Mouse (Mus musculus) intestine, postnatal 0 days (tissue): ENCODE results near the gene Bmp2k. TPM values are rescaled to one million over a fixed set of nuclear protein-coding genes. Genes with fewer than 3 reads are reported as not detected.

Experiments
- ATAC-seq: fragments of 200-750 bp; cut with Nextera tagmentation; 2 replicates; pipeline ENCODE4 v1.8.0; 2017; ENCODE audit warnings: mild to moderate bottlenecking, moderate TSS enrichment, moderate library complexity
- H3K27ac ChIP-seq: fragments of 300-500 bp; sonication (generic); 2 replicates; pipeline ENCODE4 v1.5.1; 2014; ENCODE audit warnings: mild to moderate bottlenecking, low read depth, low read length, moderate library complexity
- H3K27me3 ChIP-seq: fragments of 300-500 bp; sonication (generic); replicated peaks from 2 replicates; pipeline ENCODE4 v1.6.1; 2014; ENCODE audit warnings: low read length, mixed read lengths; ENCODE audit not compliant: control insufficient read depth, insufficient read depth
- H3K36me3 ChIP-seq: fragments of 300-500 bp; sonication (generic); 2 replicates; pipeline ENCODE4 v1.6.1; 2014; ENCODE audit warnings: mild to moderate bottlenecking, moderate library complexity; ENCODE audit not compliant: control insufficient read depth, insufficient read depth
- H3K4me1 ChIP-seq: fragments of 300-500 bp; sonication (generic); replicated peaks from 2 replicates; pipeline ENCODE4 v1.6.1; 2014; ENCODE audit warnings: antibody characterized with exemption, low read length, mixed read lengths; ENCODE audit not compliant: control insufficient read depth, insufficient read depth
- H3K4me2 ChIP-seq: fragments of 300-500 bp; sonication (generic); replicated peaks from 2 replicates; pipeline ENCODE4 v1.6.1; 2014; ENCODE audit warnings: low read depth, mild to moderate bottlenecking, moderate library complexity
- H3K4me3 ChIP-seq: fragments of 300-500 bp; sonication (generic); 2 replicates; pipeline ENCODE4 v1.5.1; 2014; ENCODE audit warnings: low read depth, low read length
- H3K9ac ChIP-seq: fragments of 300-500 bp; sonication (generic); 2 replicates; pipeline ENCODE4 v1.6.1; 2014; ENCODE audit warnings: mild to moderate bottlenecking, low read depth, low read length
- H3K9me3 ChIP-seq: fragments of 300-500 bp; sonication (generic); 2 replicates; pipeline ENCODE4 v1.6.1; 2016; ENCODE audit warnings: mixed run types; ENCODE audit not compliant: control insufficient read depth
- CTCF ChIP-seq: sonication (generic); IDR thresholded peaks from 2 replicates; pipeline ENCODE4 v1.5.1; 2016; ENCODE audit warnings: low read depth, mild to moderate bottlenecking, control low read depth, antibody characterized with exemption, moderate library complexity
- WGBS: fragments of 180-500 bp; shearing (Covaris S2); extraction: QIAGEN DNeasy Blood & Tissue Kit; methylation state at CpG from one replicate; pipeline ENCODE4 v1.1.7; 2014; 5-methylcytosine and 5-hydroxymethylcytosine counted together
- polyA plus RNA-seq: library from polyadenylated mRNA; unstranded; fragments of >200 nt; fragmentation: Nextera tagmentation; extraction: Ambion mirVana; gene quantifications from 2 replicates; pipeline ENCODE4 v1.2.1, GENCODE M21; 2015

The Bmp2k gene
- polyA plus RNA-seq, 1 experiment from 2014 or later: 21.2 TPM

DNA sequence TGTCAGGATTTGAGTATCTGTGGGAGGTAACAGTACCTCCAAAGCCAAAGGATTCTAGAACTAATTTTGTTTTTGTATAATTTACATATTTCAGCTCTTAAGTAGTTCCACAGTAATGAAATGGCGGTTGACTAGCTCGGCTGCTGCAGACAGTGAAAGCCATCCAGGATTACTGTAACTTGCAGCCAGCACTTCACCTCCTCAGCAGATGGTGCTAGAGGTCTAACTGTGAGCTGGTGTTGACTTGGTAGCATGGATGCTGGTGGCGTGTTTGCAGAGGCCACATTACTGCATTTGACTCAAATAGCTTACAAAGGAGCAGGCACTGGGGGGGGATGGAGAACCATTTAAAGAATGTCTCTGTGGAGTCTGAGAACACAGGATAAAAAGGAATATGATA is 84.0 kb downstream of the Bmp2k start:
- WGBS: 69% methylated on average over 3 of the region's 3 CpGs

GRCm38 (mm10) chr5:97083701-97084100 is 86.2 kb downstream of the Bmp2k start:
- Histone ChIP-seq H3K36me3 (peaks cover 44% of the 10 kb centered on the region), H3K9me3 (no peaks in the 10 kb centered on the region), H3K4me3 (no peak overlapping the region), H3K4me2 (no peak overlapping the region), H3K27me3 (no peaks in the 10 kb centered on the region), H3K4me1 (no peaks in the 10 kb centered on the region), H3K9ac (no peak overlapping the region), H3K27ac (no peak overlapping the region)
- 79% methylated on average over 6 of the region's 6 CpGs for WGBS
- no peak for TF ChIP-seq CTCF
- no peak for ATAC-seq

More for the DNA sequence above, 84.0 kb downstream of the Bmp2k start:
- Histone ChIP-seq H3K27me3 (no peaks in the 10 kb centered on the region), H3K9ac (no peak overlapping the region), H3K4me2 (no peak overlapping the region), H3K27ac (no peak overlapping the region; the same call in 1 of the 2 replicates), H3K4me1 (no peaks in the 10 kb centered on the region), H3K9me3 (no peaks in the 10 kb centered on the region), H3K36me3 (peaks cover 29% of the 10 kb centered on the region), H3K4me3 (no peak overlapping the region)
- ATAC-seq: no peak
- peak; percentile 59 for TF ChIP-seq CTCF

GRCm38 (mm10) chr5:97084541-97084940 is 87.1 kb downstream of the Bmp2k start:
- Histone ChIP-seq H3K4me1 (no peaks in the 10 kb centered on the region), H3K27me3 (no peaks in the 10 kb centered on the region), H3K36me3 (peaks cover 44% of the 10 kb centered on the region), H3K27ac (no peak overlapping the region), H3K9me3 (no peaks in the 10 kb centered on the region), H3K4me3 (no peak overlapping the region), H3K9ac (no peak overlapping the region), H3K4me2 (no peak overlapping the region)
- no peak for TF ChIP-seq CTCF
- no peak for ATAC-seq
- WGBS: 92% methylated on average over 4 of the region's 4 CpGs

GRCm38 (mm10) chr5:97085071-97085470 is 87.6 kb downstream of the Bmp2k start:
- WGBS: 93% methylated on average over 6 of the region's 6 CpGs
- H3K36me3 ChIP-seq: peaks cover 44% of the 10 kb centered on the region
- no peak for TF ChIP-seq CTCF
- no peak overlapping the region for H3K4me2 ChIP-seq
- no peak overlapping the region for H3K9ac ChIP-seq
- no peaks in the 10 kb centered on the region for H3K9me3 ChIP-seq
- no peak for ATAC-seq
- H3K4me1 ChIP-seq: no peaks in the 10 kb centered on the region
- H3K4me3 ChIP-seq: no peak overlapping the region
- no peaks in the 10 kb centered on the region for H3K27me3 ChIP-seq
- no peak overlapping the region for H3K27ac ChIP-seq

GRCm38 (mm10) chr5:97087030-97087630 is 89.6 kb downstream of the Bmp2k start:
- Histone ChIP-seq H3K9ac (no peak overlapping the region), H3K36me3 (peaks cover 41% of the 10 kb centered on the region), H3K9me3 (no peaks in the 10 kb centered on the region), H3K4me2 (no peak overlapping the region), H3K27me3 (no peaks in the 10 kb centered on the region), H3K27ac (no peak overlapping the region), H3K4me3 (no peak overlapping the region), H3K4me1 (no peaks in the 10 kb centered on the region)
- no peak for ATAC-seq
- WGBS: 87% methylated on average over 24 of the region's 24 CpGs
- TF ChIP-seq CTCF: no peak

- no peak for ATAC-seq
- no peaks in the 10 kb centered on the region for H3K9me3 ChIP-seq
- H3K27me3 ChIP-seq: no peaks in the 10 kb centered on the region
- peaks cover 39% of the 10 kb centered on the region for H3K36me3 ChIP-seq
- no peak overlapping the region for H3K4me3 ChIP-seq
- TF ChIP-seq CTCF: no peak
- H3K27ac ChIP-seq: no peak overlapping the region
- no peaks in the 10 kb centered on the region for H3K4me1 ChIP-seq
- H3K9ac ChIP-seq: no peak overlapping the region
- 91% methylated on average over 16 of the region's 16 CpGs for WGBS
- no peak overlapping the region for H3K4me2 ChIP-seq
These were observed 90.3 kb downstream of the Bmp2k start for GRCm38 (mm10) chr5:97087746-97088145.

DNA sequence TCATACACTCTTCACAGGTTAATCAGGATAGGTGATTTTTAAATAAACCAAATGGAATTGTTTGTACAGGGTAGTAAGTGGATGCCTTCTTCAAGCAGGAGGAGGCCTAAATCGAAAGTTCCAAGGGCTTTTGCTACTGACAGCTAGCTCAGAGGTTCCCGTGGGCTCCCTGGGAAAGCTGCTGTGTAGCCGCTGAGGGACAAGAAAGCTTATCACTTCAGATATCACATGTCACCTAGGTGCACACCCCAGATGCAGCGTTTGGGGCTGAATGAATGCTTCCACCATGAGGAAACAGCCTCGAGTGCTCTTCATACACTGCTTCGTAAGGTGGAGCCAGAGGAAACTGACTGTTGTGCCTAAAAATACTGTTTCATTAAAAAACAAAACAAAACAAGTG is 90.7 kb downstream of the Bmp2k start:
- no peaks in the 10 kb centered on the region for H3K27me3 ChIP-seq
- no peak overlapping the region for H3K4me2 ChIP-seq
- WGBS: 70% methylated on average over 6 of the region's 6 CpGs
- H3K4me3 ChIP-seq: no peak overlapping the region
- no peaks in the 10 kb centered on the region for H3K9me3 ChIP-seq
- no peak overlapping the region for H3K27ac ChIP-seq
- TF ChIP-seq CTCF: no peak
- H3K9ac ChIP-seq: no peak overlapping the region
- ATAC-seq: no peak
- peaks cover 39% of the 10 kb centered on the region for H3K36me3 ChIP-seq
- H3K4me1 ChIP-seq: no peaks in the 10 kb centered on the region
